Mouse (Mus musculus): ENCODE results near the gene Gtf2f2. TPM values are rescaled to one million over a fixed set of nuclear protein-coding genes. Genes with fewer than 3 reads are reported as not detected.

The Gtf2f2 gene
- total RNA-seq, 1 experiment: 23.2 TPM

GRCm38 (mm10) chr14:76044164-76044557 is 33.5 kb upstream of the Gtf2f2 start:
- in situ Hi-C loops (cut with MboI; ENCODE audit: low sequenced_read_pairs in 2 of 2, unreplicated experiment in 2 of 2): no loop called here
- TF ChIP-seq ZNF384 (IDR thresholded peaks at IDR 0.05; ENCODE audit: low read depth, low read length): no peak
- TF ChIP-seq HCFC1 (IDR thresholded peaks at IDR 0.05; ENCODE audit: borderline replicate concordance, insufficient read depth, low read length): no peak
- TF ChIP-seq CHD2 (IDR thresholded peaks at IDR 0.05; ENCODE audit: low read depth, low read length): no peak
- TF ChIP-seq MAFK (IDR thresholded peaks at IDR 0.05; ENCODE audit: insufficient read depth, low read depth, low read length): no peak
- TF ChIP-seq ZC3H11A (IDR thresholded peaks at IDR 0.05; ENCODE audit: borderline replicate concordance, low read depth, low read length): no peak
- Histone ChIP-seq H3K9me3 (ENCODE audit: control insufficient read depth, insufficient read depth, low read depth, low read length) (no peaks in the 10 kb centered on the region), H3K4me1 (ENCODE audit: control insufficient read depth in 2 of 2, insufficient read depth in 2 of 2, low read length in 2 of 2, poor library complexity in 1 of 2) (no peaks in the 10 kb centered on the region; a peak in 1 of 4 replicates), H3K4me3 (ENCODE audit: insufficient read depth in 1 of 2, low read depth in 1 of 2, low read length in 2 of 2, poor library complexity in 1 of 2, severe bottlenecking in 1 of 2) (no peak overlapping the region), H3K27ac (ENCODE audit: insufficient read depth, low read depth, low read length, poor library complexity, severe bottlenecking) (no peak overlapping the region), H3K36me3 (ENCODE audit: control insufficient read depth, insufficient read depth, low read length, poor library complexity, severe bottlenecking) (no peaks in the 10 kb centered on the region), H3K9ac (ENCODE audit: insufficient read depth, low read depth, low read length, poor library complexity, severe bottlenecking) (no peak overlapping the region)
- DNase-seq (ENCODE audit: low read depth, low spot score): no peak

GRCm38 (mm10) chr14:76043251-76044163 is 32.8 kb upstream of the Gtf2f2 start:
- no peaks in the 10 kb centered on the region for H3K9me3 ChIP-seq (ENCODE audit: control insufficient read depth, insufficient read depth, low read depth, low read length)
- TF ChIP-seq ZNF384 (IDR thresholded peaks at IDR 0.05; ENCODE audit: low read depth, low read length): no peak
- in situ Hi-C loops (cut with MboI; ENCODE audit: low sequenced_read_pairs in 2 of 2, unreplicated experiment in 2 of 2): no loop called here

GRCm38 (mm10) chr14:76033221-76033637 is 22.6 kb upstream of the Gtf2f2 start:
- no peaks in the 10 kb centered on the region for H3K36me3 ChIP-seq (ENCODE audit: control insufficient read depth, insufficient read depth, low read length, poor library complexity, severe bottlenecking)
- no peak overlapping the region for H3K27ac ChIP-seq (ENCODE audit: insufficient read depth, low read depth, low read length, poor library complexity, severe bottlenecking)
- H3K4me3 ChIP-seq (ENCODE audit: insufficient read depth in 1 of 2, low read depth in 1 of 2, low read length in 2 of 2, poor library complexity in 1 of 2, severe bottlenecking in 1 of 2): no peak overlapping the region
- H3K9me3 ChIP-seq (ENCODE audit: control insufficient read depth, insufficient read depth, low read depth, low read length): no peaks in the 10 kb centered on the region
- DNase-seq (ENCODE audit: low read depth, low spot score): no peak
- TF ChIP-seq ZC3H11A (IDR thresholded peaks at IDR 0.05; ENCODE audit: borderline replicate concordance, low read depth, low read length) (no peak), HCFC1 (IDR thresholded peaks at IDR 0.05; ENCODE audit: borderline replicate concordance, insufficient read depth, low read length) (no peak), CHD2 (IDR thresholded peaks at IDR 0.05; ENCODE audit: low read depth, low read length) (no peak), ZNF384 (IDR thresholded peaks at IDR 0.05; ENCODE audit: low read depth, low read length) (no peak)
- in situ Hi-C loops (cut with MboI; ENCODE audit: low sequenced_read_pairs in 2 of 2, unreplicated experiment in 2 of 2): no loop called here
- no peak overlapping the region for H3K9ac ChIP-seq (ENCODE audit: insufficient read depth, low read depth, low read length, poor library complexity, severe bottlenecking)
- H3K4me1 ChIP-seq (ENCODE audit: control insufficient read depth in 2 of 2, insufficient read depth in 2 of 2, low read length in 2 of 2, poor library complexity in 1 of 2): no peaks in the 10 kb centered on the region

More at GRCm38 (mm10) chr14:76043251-76044163, 32.8 kb upstream of the Gtf2f2 start:
- no peak overlapping the region for H3K27ac ChIP-seq (ENCODE audit: insufficient read depth, low read depth, low read length, poor library complexity, severe bottlenecking)
- H3K4me3 ChIP-seq (ENCODE audit: insufficient read depth in 1 of 2, low read depth in 1 of 2, low read length in 2 of 2, poor library complexity in 1 of 2, severe bottlenecking in 1 of 2): no peak overlapping the region
- H3K4me1 ChIP-seq (ENCODE audit: control insufficient read depth in 2 of 2, insufficient read depth in 2 of 2, low read length in 2 of 2, poor library complexity in 1 of 2): no peaks in the 10 kb centered on the region; a peak in 1 of 4 replicates
- H3K9ac ChIP-seq (ENCODE audit: insufficient read depth, low read depth, low read length, poor library complexity, severe bottlenecking): no peak overlapping the region
- DNase-seq (ENCODE audit: low read depth, low spot score): no peak
- H3K36me3 ChIP-seq (ENCODE audit: control insufficient read depth, insufficient read depth, low read length, poor library complexity, severe bottlenecking): no peaks in the 10 kb centered on the region

GRCm38 (mm10) chr14:76032671-76033136 is 22.0 kb upstream of the Gtf2f2 start:
- in situ Hi-C loops (cut with MboI; ENCODE audit: low sequenced_read_pairs in 2 of 2, unreplicated experiment in 2 of 2): no loop called here

More at GRCm38 (mm10) chr14:76032671-76033136, 22.0 kb upstream of the Gtf2f2 start:
- DNase-seq (ENCODE audit: low read depth, low spot score): no peak
- no peak overlapping the region for H3K9ac ChIP-seq (ENCODE audit: insufficient read depth, low read depth, low read length, poor library complexity, severe bottlenecking)
- H3K4me1 ChIP-seq (ENCODE audit: control insufficient read depth in 2 of 2, insufficient read depth in 2 of 2, low read length in 2 of 2, poor library complexity in 1 of 2): no peaks in the 10 kb centered on the region
- H3K27ac ChIP-seq (ENCODE audit: insufficient read depth, low read depth, low read length, poor library complexity, severe bottlenecking): no peak overlapping the region
- no peak overlapping the region for H3K4me3 ChIP-seq (ENCODE audit: insufficient read depth in 1 of 2, low read depth in 1 of 2, low read length in 2 of 2, poor library complexity in 1 of 2, severe bottlenecking in 1 of 2)
- H3K36me3 ChIP-seq (ENCODE audit: control insufficient read depth, insufficient read depth, low read length, poor library complexity, severe bottlenecking): no peaks in the 10 kb centered on the region
- no peak for TF ChIP-seq ZC3H11A (IDR thresholded peaks at IDR 0.05; ENCODE audit: borderline replicate concordance, low read depth, low read length)
- TF ChIP-seq MAFK (IDR thresholded peaks at IDR 0.05; ENCODE audit: insufficient read depth, low read depth, low read length): no peak
- TF ChIP-seq HCFC1 (IDR thresholded peaks at IDR 0.05; ENCODE audit: borderline replicate concordance, insufficient read depth, low read length): no peak
- no peak for TF ChIP-seq CHD2 (IDR thresholded peaks at IDR 0.05; ENCODE audit: low read depth, low read length)
- TF ChIP-seq ZNF384 (IDR thresholded peaks at IDR 0.05; ENCODE audit: low read depth, low read length): no peak
- no peaks in the 10 kb centered on the region for H3K9me3 ChIP-seq (ENCODE audit: control insufficient read depth, insufficient read depth, low read depth, low read length)
